Mouse (Mus musculus): ENCODE results near the gene Gm20388.

Gm20388 gene

DNA sequence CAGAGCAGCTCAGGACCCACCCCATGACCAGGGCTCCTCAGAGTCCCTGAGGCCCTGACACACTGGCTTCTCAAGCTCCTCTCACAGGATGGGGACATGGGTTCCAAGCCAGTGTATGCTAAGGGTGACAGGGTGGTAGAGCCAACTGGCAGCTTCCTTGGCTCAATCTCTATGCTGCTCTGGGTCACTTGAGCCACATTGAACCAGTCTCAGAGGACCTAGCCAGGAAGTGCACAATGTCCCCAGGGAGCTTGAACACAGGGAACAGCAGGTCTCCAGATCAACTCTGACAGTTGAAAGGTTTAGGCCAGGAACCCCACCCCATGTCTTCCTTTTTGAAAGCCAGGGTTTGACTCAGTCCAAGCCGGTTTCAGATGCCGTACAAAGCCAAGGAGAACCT is 1296.5 kb downstream of the Gm20388 start:
- no peak for DNase-seq (ENCODE audit: low spot score)

DNA sequence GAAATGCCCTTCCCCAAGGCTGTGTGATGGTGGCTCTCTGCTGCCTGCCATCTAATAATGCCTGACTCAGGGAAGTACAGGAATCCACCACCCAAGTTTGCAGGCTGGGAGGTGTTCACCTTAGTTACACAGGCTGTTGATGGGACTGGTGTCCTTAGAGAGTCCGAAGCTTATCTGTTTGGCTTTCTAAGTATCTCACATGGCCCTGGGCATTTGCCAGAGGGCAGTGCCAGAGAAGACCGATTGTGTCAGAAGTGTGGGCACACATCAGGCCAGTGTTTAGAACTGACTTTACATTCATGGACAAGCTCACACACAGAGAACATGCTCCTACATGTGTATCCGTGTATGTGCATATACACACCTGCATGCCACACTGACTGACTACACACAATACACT is 1300.0 kb downstream of the Gm20388 start:
- DNase-seq (ENCODE audit: low spot score), result no peak

DNA sequence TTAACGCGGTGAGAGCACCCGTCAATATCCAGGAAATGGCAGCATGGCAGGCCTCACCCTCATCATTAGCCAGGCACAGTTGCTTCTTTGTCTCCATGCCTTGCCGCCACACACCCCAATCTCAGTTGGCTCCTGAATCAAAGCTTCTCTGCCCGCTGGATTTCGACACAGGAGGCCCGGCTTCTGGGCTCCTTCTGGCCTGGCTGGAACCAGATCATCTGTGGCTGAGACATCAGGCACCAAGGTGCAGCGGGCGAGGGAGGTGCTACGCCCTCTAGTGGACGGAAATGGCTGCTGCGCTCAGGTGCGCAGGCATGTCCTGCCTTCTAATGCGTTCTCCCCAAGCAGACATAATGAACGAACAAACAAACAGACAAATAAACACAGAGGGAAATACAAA is 1302.6 kb downstream of the Gm20388 start:
- no peak for DNase-seq (ENCODE audit: low spot score)

DNA sequence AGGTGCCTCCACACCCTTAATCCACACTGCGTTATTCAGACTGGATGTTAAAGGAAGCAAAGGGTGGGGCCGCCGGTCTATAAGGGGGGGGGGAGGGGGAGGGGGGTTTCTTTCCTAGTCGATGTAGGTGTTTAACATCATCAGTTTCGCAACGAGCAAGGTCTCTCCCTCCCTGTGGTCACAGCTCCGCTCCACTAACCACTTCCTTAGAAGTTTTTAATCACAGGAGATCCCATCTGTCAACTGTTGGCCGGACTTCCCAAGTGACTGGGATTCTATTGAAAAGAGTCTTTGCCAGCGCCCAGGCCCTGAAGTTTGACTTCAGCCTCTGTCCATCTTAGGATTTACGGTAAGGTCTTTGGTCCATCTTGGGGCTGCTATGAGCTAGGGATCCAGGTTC is 1303.0 kb downstream of the Gm20388 start:
- DNase-seq (ENCODE audit: low spot score), result no peak

DNA sequence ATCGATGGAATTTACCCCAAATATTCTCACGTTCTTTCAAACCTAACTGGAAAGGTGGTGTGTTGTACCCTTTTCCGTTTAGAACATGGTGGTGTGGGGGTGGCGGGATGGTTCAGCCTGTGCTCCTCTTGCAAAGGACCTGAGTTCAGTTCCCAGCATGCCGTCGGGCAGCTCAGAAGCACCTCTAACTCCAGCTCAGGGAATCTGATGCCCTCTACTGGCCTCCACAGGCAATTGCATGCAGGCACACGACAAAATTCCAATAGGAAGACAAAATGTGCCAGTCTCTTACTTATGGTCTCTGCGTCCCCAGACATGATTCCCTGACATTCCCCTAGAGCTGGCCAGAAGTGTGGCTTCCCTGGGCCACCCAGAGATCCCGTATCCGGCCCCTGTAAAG is 1304.3 kb downstream of the Gm20388 start:
- DNase-seq (ENCODE audit: low spot score), result no peak

DNA sequence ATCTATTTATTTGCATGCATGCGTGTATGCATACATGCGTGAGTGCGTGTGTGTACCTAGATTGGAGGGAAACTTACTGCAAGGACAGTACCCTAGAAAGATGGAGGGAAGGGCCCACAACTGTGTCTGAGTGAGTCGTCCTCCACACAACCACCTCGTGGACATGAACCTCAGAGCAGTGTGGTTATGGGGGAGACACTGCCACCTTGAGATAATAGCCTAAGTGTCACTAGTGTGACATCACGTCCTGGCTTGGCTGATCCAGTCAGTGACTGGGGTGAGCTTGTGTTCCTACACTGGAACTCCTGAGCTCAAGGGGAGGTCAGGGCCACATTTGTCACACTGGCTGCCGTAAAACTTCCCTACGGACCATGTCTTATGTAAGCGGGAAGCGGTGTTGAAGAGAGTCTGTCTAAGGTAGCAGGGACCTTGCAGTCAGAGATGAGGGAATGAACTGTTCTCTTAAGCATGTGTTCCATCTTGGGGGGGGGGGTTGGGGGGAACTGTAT is 1305.9 kb downstream of the Gm20388 start:
- DNase-seq (ENCODE audit: low spot score), result no peak

DNA sequence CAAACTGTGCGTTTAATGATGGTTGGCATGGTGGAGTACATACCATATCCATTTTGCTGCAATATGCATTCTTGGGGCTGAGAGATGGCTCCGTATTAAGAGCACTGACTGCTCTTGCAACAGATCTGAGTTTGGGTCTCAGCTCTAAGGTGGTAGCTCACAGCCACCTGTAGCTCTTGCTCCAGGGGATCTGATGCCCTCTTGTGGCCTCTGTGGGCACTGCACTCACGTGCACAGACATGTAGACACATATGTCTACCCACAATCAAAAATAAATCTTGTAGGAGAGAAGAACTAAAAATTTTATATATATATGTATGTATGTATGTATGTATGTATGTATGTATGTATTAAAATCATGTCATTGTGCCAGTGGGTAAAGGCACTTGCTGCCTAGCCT is 1307.8 kb downstream of the Gm20388 start:
- DNase-seq (ENCODE audit: low spot score), result no peak

DNA sequence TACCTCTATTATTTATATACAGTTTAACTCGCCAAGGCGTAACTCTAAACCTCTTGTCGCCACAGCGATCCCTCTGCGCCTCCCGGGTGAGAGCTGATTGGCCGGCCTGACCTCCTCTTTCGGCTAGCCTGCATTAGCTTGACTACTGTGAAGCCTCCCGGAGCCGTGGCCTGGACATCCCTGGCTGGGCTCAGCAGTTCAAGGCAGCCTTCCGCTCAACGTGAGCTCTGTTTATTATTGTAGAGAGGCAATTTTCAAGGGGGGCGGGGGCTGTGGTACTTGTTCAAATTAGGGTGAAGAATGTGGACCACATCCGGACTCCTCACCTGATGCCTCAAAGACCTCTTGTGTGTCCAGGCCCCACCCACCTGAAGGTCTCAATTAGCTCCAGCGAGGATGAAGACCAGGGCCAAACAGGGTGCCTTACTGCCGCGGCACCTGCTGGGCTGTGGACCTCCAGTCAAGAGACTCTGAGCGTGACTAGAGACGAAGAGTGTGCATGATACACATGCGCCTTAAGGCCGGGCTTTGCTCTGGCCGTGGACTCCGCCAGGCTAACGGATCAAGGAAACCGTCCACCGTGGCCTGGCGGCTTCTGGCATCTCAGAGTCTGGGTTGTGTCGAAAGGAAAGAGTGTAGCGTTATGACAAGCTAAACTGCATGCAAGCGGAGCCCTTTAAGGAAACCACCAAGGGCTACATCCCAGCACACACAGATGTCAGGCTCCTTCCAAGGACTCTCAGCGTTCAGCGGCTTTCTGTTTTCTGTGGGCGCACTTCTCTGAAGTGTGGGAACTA is 1309.7 kb downstream of the Gm20388 start:
- no peak for DNase-seq (ENCODE audit: low spot score)

DNA sequence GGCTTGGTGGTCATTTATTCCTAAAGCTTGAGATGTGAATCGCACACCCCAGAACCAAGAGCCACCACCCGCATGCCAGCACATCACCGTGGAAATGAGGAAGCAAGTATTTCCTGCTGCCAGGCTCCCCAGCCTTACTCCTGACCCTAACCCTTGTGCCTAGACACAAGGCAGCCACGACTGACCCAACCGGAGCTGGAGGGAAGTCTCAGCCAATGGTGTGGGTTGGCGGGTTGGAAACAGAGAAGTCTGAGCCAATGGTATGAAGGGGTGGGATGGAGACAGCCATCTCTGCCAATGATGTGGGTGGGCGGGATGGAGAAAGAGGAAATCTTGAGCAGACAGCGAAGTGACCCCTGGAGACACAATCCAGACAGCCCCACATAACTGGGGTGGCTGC is 1314.1 kb downstream of the Gm20388 start:
- DNase-seq (ENCODE audit: low spot score), result no peak

DNA sequence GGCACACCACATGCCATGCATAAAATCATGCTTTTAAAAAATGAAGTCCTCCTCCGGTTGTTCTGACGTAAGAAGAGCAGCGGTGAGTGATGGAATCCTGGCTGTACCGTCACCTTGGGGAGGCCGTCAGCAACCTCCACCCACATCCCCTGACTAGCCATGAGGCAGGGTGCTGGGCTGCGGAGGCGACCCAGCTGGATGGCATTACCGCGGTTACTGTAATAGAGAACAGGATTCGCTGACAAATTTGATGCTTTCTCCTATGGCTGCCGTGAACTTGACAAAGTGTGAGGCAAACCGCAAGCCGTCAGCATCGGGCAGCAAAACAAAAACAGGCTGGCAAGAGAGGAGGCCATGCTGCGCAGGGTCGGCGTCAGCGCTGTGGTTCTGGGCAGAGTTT is 1317.1 kb downstream of the Gm20388 start:
- no peak for DNase-seq (ENCODE audit: low spot score)

DNA sequence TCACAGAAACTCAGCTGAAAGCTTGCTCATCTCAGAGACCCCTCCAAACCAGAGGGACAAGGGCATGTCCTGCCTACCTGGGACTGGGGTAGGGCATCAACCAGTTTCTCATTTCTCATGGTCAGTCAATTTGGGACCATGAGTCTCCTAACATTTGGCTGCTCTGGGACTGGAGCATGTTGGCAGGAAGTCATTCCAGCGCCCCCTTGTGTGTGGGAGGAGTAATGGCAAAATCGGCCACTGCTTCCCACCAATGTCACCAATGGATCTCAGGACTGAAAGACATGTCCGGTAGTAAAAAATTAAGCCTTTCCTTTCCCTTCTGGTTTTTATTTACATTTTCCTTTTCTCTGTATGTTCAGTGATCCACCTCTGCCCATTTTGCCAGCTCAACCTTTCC is 1318.3 kb downstream of the Gm20388 start:
- no peak for DNase-seq (ENCODE audit: low spot score)

DNA sequence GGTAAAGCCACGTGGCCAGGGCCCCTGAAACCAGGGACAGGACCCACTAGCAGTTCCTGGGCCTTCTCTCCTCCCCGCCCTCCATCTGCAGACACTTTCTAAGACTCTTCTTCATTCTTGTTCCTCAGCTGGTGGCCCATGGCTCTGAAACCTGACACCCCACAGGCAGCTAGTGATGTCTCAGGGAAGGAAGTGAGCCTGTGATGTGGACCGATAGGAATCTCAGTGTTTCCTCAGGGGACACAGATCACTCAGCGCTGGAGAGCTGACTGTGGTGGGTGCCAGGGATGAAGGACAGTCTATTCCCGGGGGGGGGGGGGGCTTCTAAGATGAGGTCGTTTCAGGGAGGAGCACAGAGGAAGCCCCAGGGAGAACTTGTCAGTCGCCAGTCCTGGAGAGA is 1318.9 kb downstream of the Gm20388 start:
- DNase-seq (ENCODE audit: low spot score), result no peak

DNA sequence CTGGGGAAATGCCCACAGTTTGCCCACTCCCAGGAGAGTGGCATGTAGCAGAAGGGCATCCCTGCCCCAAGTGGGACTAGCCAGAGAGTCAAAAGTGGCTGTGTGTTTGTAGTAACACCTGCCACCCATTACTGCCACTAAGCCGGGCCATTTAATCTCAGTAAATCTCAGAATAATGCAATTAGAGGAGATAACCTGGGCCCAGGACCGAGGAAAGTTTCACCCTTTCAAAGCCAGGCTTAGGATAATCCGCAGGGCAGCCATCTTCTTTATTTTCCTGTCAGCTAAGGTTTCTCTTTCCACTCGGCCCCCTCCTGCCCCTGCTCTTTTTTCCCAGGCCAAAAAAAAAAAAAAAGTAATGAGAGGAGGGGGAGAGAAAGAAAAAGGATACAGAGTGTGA is 1322.6 kb downstream of the Gm20388 start:
- no peak for DNase-seq (ENCODE audit: low spot score)

DNA sequence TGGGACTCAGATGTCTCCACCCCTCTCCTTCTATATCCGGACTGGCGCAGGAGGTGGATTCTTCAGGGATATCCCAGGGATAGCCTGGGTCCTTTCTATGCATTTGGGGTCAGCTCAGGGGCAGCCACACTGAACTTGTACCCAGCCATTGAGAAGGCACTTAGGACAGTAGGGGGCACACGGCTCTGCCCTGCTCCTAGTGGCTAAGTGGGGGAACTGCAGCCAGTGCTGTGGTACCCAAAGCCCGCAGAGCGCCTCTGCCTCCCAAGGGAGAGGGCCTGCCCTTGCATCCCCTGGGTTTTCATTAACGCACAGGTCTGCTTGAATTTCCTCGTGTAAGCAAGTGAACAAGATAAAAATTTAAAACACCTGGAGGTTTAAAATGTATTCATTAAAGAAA is 1324.3 kb downstream of the Gm20388 start:
- DNase-seq (ENCODE audit: low spot score), result no peak

DNA sequence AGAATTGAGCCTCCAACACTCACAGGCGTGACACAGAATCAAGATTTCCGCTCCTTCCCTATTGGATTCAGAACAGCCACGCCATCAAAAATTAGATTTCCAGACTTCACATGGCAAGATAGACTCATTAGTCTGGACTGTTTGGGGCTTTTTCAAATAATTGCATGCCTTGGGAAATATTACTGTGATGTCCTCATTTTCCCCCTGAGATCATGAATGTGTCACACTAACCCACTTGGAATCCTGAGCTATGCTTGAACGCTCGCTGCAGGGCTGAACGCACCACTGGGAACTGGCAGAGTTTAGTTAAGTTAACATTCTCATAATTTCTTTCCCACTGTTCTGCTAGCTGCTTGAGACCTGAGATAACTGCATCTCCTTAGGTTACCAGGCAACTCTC is 1329.0 kb downstream of the Gm20388 start:
- DNase-seq (ENCODE audit: low spot score), result no peak

DNA sequence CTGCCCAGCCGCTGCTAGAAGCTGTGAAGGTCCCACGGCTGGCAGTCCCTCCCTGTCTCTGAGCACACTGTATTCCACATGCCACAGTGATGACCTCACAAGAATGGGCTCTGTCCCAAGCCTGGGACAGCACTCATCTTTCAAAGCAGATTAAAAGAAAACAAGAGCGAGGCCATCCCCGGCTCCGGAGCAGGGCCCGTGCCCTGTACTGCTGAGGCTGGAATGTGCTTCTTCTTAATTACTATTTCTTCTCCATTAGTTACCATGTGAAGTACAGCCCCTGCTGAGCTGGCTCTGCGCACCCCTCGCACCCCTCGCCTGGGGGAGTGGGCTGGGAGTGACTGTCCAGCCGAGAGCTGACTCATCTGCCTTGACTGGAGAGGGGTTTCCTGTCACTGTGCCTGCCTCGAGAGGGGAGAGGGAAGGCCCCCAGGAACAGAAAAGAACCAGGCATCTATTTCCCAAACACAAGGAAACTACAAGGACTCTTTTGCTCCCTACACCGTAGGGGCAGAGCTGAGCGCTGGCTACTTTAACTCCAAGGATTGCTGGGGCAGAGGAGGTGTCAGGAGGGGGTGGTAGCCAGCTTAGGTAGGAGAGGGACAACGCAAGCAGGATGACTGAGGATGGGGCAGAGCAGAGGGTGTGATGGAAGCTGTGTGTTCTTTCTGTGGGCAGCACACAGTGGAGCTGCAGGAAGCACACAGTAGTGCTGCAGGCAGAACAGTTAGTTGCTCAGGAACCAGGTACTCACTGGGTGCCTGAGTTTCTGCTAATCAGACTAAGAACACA is 1331.3 kb downstream of the Gm20388 start:
- DNase-seq (ENCODE audit: low spot score), result no peak

DNA sequence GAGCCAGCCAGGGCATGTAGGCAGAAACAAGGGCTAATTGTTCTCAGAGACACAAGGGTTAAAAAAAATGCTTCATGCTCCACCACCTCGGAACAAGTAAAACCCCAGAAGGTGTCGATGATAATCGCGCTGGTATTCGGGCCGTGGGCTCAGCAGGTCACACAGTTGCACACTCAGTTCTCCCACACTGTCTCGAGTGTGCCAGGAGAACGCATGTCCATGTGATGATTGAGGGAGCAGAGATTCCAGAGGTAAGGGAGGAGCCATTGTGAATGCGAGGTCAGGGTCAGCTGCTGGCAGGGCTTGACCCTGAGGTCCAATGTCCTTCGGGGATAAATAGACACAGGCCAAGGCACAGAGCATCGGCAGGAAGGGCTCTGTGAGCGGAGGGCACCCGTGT is 1332.0 kb downstream of the Gm20388 start:
- no peak for DNase-seq (ENCODE audit: low spot score)

DNA sequence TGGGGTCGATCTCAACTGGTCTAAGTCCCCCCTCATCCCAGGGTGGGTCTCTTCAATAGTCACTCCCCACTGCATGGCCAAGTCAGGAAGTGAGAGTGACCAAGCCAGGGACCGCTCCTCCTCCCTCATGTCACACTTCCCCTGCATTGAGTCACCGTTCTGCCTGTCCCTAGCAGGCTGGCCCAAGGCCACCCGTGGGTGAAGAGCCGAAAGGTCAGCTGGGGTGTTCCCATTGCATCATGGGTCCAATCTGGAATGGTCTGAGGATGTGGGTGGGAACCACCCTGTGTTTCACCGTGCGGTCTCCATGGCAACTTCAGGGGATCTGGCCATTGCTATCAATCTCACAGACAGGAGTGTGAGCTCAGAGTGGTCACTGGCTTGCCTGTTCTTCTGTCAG is 1338.2 kb downstream of the Gm20388 start:
- DNase-seq (ENCODE audit: low spot score), result no peak

DNA sequence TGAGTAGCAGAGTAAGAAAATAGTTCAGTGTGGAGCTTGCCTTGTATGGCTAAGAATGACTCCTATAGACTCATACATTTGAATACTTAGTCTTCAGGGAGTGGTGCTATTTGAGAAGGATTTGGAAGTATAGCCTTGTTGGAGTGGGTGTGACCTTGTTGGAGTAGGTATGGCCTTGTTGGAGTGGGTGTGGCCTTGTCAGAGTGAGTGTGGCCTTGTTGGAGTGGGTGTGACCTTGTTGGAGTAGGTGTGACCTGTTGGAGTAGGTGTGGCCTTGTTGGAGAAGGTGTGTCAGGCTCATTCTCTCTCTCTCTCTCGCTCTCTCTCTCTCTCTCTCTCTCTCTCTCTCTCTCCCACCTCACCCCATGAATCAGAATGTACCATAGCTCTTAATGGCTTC is 1338.8 kb downstream of the Gm20388 start:
- DNase-seq (ENCODE audit: low spot score), result no peak

DNA sequence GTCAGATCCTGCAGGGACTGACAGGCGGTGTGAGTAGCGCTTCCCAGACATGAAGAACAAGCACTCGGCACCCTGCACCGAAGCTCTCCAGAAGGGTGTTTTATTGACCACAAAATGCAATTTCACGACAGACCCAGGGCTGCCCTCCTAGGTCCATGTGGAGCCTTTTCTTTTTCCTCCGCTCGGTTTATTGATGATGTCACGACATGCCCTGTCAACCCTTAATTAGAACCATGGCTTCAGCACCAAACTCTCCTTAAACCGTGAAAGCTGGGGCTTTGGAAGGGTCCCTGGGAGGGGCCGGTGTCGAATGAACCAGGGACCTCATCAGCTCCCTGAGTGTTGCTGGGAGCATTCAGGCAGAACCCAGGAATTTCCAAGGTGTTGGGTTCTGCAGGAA is 1340.4 kb downstream of the Gm20388 start:
- no peak for DNase-seq (ENCODE audit: low spot score)

DNA sequence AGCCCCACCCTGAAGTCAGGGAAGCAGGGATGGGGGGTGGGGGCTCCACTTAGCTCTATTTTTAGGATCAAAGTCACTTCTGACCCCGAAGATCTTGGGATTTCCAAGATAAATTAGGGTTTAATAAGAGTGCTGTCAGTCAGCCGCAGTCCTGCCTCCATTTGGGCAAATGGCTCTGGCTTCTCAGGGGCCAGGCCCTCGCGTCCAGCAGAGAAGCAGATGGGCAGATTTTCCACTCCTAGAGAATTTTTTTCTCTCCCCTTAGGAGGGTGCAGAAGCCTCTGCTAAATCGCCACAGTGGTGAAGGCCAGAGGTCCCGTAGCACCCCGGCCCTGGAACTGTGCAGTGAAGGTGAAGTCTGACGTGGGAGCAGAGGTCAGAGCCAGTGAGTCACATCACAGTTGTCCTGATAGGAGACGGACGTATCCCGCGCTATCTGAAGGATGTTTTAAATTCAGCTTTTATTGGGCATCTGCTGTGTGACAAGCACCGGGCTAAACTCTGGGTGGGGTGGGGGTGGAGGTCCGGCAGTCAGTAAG is 1345.2 kb downstream of the Gm20388 start:
- no peak for DNase-seq (ENCODE audit: low spot score)

DNA sequence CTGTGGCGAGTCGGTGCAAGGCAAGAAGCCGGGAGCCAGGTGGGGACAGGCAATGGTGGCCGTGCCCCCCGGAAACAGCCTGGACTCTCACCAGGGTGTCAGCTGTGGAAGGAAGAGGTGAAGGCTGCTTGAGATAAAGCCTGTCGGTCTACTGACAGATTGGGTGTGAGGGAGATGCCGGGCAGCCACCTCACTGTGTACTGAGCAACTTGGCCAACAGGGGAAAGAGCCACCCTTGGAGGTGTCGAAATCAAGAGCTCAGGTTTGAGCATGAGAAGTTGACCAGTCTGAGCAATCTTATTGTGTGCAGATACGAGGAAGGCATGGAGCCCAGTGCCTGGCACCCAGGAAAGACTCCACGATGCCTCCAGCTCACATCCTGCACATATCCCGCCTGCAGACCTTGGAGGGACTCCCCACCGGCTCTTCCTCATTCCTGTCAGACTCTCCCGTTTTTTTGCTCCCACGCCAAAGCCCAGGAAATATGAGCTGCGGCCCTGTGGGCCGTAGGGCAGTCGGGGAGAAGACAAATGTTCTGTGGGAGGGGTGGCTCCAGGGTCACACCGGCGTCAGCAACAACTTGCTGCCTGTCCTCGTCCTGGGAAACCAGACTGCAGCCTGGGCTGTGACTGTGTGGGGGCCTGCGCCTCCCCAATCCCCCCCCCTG is 1347.6 kb downstream of the Gm20388 start:
- no peak for DNase-seq (ENCODE audit: low spot score)

All from urinary bladder, postnatal 25 days (tissue).